Mouse (Mus musculus) stomach, postnatal 0 days (tissue): ENCODE results near the gene Ubash3a. TPM values are rescaled to one million over a fixed set of nuclear protein-coding genes. Genes with fewer than 3 reads are reported as not detected.

ENCODE experiments used
- ATAC-seq: fragments of 200-750 bp; cut with Nextera tagmentation; 2 replicates; pipeline ENCODE4 v1.8.0; 2017; ENCODE audit not compliant: low FRiP score, low TSS enrichment
- DNase-seq: peaks from one replicate; pipeline ENCODE4 v3.0.0-alpha.2; 2016; ENCODE audit warnings: low spot score
- H3K27ac ChIP-seq: fragments of 300-500 bp; sonication (generic); replicated peaks from 2 replicates; pipeline ENCODE4 v1.5.1; 2014; ENCODE audit warnings: mild to moderate bottlenecking, control low read depth
- H3K27me3 ChIP-seq: fragments of 300-500 bp; sonication (generic); 2 replicates; pipeline ENCODE4 v1.6.1; 2014; ENCODE audit warnings: low read length; ENCODE audit not compliant: control insufficient read depth, insufficient read depth
- H3K36me3 ChIP-seq: fragments of 300-500 bp; sonication (generic); 2 replicates; pipeline ENCODE4 v1.6.1; 2014; ENCODE audit warnings: low read length, mixed read lengths; ENCODE audit not compliant: control insufficient read depth, insufficient read depth
- H3K4me1 ChIP-seq: fragments of 300-500 bp; sonication (generic); replicated peaks from 2 replicates; pipeline ENCODE4 v1.6.1; 2014; ENCODE audit warnings: antibody characterized with exemption; ENCODE audit not compliant: control insufficient read depth, insufficient read depth
- H3K4me2 ChIP-seq: fragments of 300-500 bp; sonication (generic); replicated peaks from 2 replicates; pipeline ENCODE4 v1.6.1; 2014; ENCODE audit warnings: low read depth, mild to moderate bottlenecking, control low read depth, moderate library complexity
- H3K4me3 ChIP-seq: fragments of 300-500 bp; sonication (generic); 2 replicates; pipeline ENCODE4 v1.5.1; 2014; ENCODE audit warnings: low read depth, low read length, control low read depth
- H3K9ac ChIP-seq: fragments of 300-500 bp; sonication (generic); 2 replicates; pipeline ENCODE4 v1.6.1; 2014; ENCODE audit warnings: mild to moderate bottlenecking, low read length, control low read depth, mixed read lengths
- H3K9me3 ChIP-seq: fragments of 300-500 bp; sonication (generic); 2 replicates; pipeline ENCODE4 v1.6.1; 2016; ENCODE audit warnings: low read length; ENCODE audit not compliant: control insufficient read depth
- CTCF ChIP-seq: IDR thresholded peaks from 2 replicates; pipeline ENCODE4 v1.5.1; 2016; ENCODE audit warnings: antibody characterized with exemption, low read depth, mild to moderate bottlenecking, moderate library complexity
- EP300 ChIP-seq: optimal IDR thresholded peaks from 2 replicates; pipeline ENCODE3; 2016; ENCODE audit warnings: antibody characterized with exemption
- WGBS: fragments of 180-500 bp; shearing (Covaris S2); extraction: QIAGEN DNeasy Blood & Tissue Kit; methylation state at CpG from one replicate; pipeline ENCODE4 v1.1.7; 2014; 5-methylcytosine and 5-hydroxymethylcytosine counted together
- polyA plus RNA-seq: library from polyadenylated mRNA; unstranded; fragments of >200 nt; fragmentation: Nextera tagmentation; extraction: Ambion mirVana; gene quantifications from 2 replicates; pipeline ENCODE4 v1.2.1, GENCODE M21; 2015

The Ubash3a gene
- polyA plus RNA-seq = 0.13 and 0.18 TPM in 2 replicates

DNA sequence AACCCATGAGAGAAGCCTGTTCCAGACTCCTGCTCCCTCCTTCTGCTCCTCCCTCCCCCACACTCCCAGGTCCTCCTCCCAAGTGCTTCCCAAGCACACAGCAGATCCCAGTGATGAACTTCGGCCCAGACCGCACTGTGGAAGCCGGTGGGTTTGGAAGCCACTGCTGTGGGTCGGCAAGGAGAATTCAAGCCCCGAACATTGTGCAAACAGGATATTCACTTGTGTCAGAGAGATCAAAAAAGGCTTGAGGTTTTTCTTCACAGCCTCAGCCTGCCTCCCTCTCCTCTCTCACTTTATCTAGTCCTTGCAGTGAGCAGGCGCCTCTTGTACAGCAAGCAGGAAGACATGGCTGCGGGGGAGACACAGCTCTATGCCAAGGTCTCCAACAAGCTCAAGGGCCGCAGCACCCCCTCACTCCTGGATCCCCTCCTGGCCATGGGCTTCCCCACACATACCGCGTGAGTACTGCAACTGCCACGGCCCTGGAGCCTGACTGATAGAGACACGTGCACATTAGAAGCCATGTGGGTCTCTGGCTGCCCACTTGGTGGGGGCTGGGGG is at the start of gene Ubash3a:
Gene Ubash3a (plus strand): TSS at position 103 of the 564 bp plus-strand sequence.
- no peak within 1 kb of the TSS for H3K4me3 ChIP-seq
- ATAC-seq (no peak), DNase-seq (no peak)
- 57% methylated on average over 12 of the region's 12 CpGs for WGBS
- H3K9me3 ChIP-seq = no peaks in the 10 kb centered on the region
- H3K4me1 ChIP-seq = no peaks in the 10 kb centered on the region
- H3K36me3 ChIP-seq = no peaks in the 10 kb centered on the region
- H3K27ac ChIP-seq = no peak within 1 kb of the TSS
- no peak within 1 kb of the TSS for H3K4me2 ChIP-seq
- H3K27me3 ChIP-seq = no peaks in the 10 kb centered on the region
- no peak within 1 kb of the TSS for H3K9ac ChIP-seq
- no peak for TF ChIP-seq EP300
- TF ChIP-seq CTCF = no peak

DNA sequence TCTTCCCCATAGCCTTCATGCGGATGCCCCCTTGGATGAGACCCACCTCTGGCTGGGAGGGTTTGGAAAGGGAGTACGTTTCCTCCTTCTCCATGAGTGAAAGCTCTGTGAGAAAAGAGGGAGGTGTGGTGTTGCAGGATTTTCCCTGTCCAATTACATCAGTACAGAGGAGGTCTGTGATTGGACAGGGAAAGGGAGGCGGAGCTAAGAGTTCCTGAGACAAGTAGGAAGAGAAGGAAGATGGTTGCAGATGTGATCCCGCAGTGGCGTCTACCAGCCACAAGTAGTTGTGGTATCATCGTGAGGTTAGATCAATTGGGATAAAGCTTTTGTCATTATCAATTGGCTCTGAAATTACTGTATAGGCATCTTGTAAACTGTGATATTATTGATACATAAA is 49.8 kb upstream of the Ubash3a start:
- no peaks in the 10 kb centered on the region for H3K9me3 ChIP-seq
- H3K4me3 ChIP-seq = no peak overlapping the region
- ATAC-seq (no peak), DNase-seq (no peak)
- WGBS = 77% methylated on average over 6 of the region's 6 CpGs
- H3K36me3 ChIP-seq = no peaks in the 10 kb centered on the region
- H3K27me3 ChIP-seq = no peaks in the 10 kb centered on the region
- H3K9ac ChIP-seq = no peak overlapping the region
- no peak overlapping the region for H3K4me2 ChIP-seq
- TF ChIP-seq CTCF = no peak
- TF ChIP-seq EP300 = no peak
- H3K4me1 ChIP-seq = no peaks in the 10 kb centered on the region
- no peak overlapping the region for H3K27ac ChIP-seq

DNA sequence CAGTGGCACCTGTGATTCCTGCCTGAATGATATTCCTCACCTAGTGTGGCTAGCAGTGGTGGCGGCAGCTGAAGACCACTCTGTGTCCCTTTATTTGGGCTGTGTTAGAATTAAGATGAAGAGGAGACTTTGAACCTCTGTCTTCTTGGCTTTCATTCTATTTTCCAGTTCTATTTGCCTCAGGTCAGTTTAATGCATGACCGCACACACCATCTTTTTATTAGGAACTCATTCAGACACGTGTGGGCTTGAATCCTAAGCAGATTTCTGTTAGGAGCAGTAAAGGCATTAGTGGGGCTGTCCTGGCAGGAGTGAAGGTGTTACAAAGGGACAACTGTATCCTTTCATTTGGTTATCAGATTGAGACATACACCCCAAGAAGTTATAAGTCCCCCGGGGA is 47.4 kb upstream of the Ubash3a start:
- WGBS = 77% methylated on average over 4 of the region's 4 CpGs

DNA sequence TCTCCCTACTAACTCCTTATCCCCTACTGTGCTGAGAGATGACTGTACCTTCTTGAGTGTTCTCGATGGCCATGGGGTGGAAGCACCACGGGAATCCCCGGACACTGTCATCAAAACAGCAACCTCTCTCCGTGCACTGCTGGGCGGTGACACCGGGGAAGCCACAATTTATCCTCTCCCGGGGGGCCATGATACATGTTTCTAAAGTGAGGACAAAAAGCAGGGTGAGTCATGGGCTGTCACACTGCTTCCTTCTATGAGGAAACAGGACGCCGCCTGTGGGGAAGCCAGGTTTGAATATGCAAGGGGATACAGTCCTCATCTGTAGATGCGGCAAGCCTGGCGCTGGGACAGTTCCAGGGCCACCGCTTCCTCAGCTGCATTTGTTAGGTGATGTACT is 45.1 kb upstream of the Ubash3a start:
- no peaks in the 10 kb centered on the region for H3K4me1 ChIP-seq
- ATAC-seq = peak; percentile 16
- peak; percentile 63 for DNase-seq
- H3K27me3 ChIP-seq = no peaks in the 10 kb centered on the region
- no peak overlapping the region for H3K4me3 ChIP-seq
- H3K27ac ChIP-seq = peak overlapping the region; percentile 24; the same call in 1 of the 2 replicates
- peak overlapping the region; percentile 19; the same call in 1 of the 2 replicates for H3K4me2 ChIP-seq
- H3K9ac ChIP-seq = no peak overlapping the region
- TF ChIP-seq EP300 (no peak), CTCF (no peak)
- WGBS = 69% methylated on average over 12 of the region's 12 CpGs
- no peaks in the 10 kb centered on the region for H3K9me3 ChIP-seq
- H3K36me3 ChIP-seq = no peaks in the 10 kb centered on the region

More for the DNA sequence above, 47.4 kb upstream of the Ubash3a start:
- DNase-seq = no peak
- no peaks in the 10 kb centered on the region for H3K27me3 ChIP-seq
- H3K4me3 ChIP-seq = no peak overlapping the region
- no peaks in the 10 kb centered on the region for H3K4me1 ChIP-seq
- no peak overlapping the region for H3K9ac ChIP-seq
- TF ChIP-seq EP300 (no peak), CTCF (no peak)
- ATAC-seq = peak; percentile 4
- H3K27ac ChIP-seq = no peak overlapping the region
- H3K36me3 ChIP-seq = no peaks in the 10 kb centered on the region
- no peak overlapping the region for H3K4me2 ChIP-seq
- H3K9me3 ChIP-seq = no peaks in the 10 kb centered on the region

DNA sequence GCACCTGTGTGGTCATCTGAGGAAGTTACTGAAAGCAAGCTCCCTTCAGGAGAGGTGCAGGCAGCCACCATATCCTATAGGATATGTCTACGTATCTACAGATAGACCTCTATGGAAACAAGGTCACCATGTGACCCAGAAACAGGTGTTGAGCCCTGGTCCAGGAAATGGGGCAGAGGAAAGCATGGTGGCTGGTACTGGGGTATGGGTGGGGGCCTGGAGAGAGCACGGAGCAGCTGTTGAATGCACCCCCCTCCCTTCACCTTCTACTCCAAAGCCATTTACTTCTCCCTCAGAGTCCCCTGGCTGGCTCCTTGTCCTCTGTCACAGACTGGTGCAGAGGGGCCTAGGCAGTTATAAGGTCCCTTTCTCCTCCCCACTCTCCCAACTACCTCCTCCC is 43.9 kb upstream of the Ubash3a start:
- H3K4me2 ChIP-seq = peak overlapping the region; percentile 29; the same call in 1 of the 2 replicates
- no peaks in the 10 kb centered on the region for H3K4me1 ChIP-seq
- peak overlapping the region; percentile 41 for H3K9ac ChIP-seq
- TF ChIP-seq CTCF (no peak), EP300 (no peak)
- H3K36me3 ChIP-seq = no peaks in the 10 kb centered on the region
- DNase-seq (no peak), ATAC-seq (no peak)
- peak overlapping the region; percentile 79 for H3K27ac ChIP-seq
- no peaks in the 10 kb centered on the region for H3K27me3 ChIP-seq
- 73% methylated on average over 2 of the region's 2 CpGs for WGBS
- no peaks in the 10 kb centered on the region for H3K9me3 ChIP-seq
- H3K4me3 ChIP-seq = peak overlapping the region; percentile 18; the same call in 1 of the 2 replicates

DNA sequence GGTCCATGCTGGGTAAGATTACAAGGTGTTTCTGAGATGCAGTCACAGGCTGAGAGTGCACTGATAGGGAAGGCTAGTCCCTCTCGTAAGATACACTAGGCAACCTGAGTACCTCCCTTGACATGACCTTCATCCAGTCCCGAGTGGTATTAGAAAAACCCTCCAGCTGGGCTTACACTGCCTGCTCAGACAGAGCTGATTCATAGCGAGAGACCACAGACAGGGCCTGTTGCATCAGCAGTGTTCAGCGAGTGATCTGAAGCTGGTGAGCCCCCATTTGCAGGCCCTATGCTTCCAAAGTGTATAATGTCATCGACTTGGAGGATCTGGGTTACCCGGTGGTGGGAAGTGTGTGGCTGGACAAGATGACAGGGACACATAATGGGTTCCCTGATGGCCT is 42.5 kb upstream of the Ubash3a start, which contains the start of gene Tff1:
Gene Tff1 (minus strand): TSS at position 151 of the 400 bp plus-strand sequence.
- TF ChIP-seq CTCF (no peak), EP300 (no peak)
- no peaks in the 10 kb centered on the region for H3K27me3 ChIP-seq
- H3K36me3 ChIP-seq = no peaks in the 10 kb centered on the region
- no peaks in the 10 kb centered on the region for H3K4me1 ChIP-seq
- H3K4me3 ChIP-seq = peak within 1 kb of the TSS; percentile 18
- peak within 1 kb of the TSS; percentile 41; the same call in 1 of the 2 replicates for H3K9ac ChIP-seq
- peak within 1 kb of the TSS; percentile 79 for H3K27ac ChIP-seq
- H3K9me3 ChIP-seq = no peaks in the 10 kb centered on the region
- H3K4me2 ChIP-seq = peak within 1 kb of the TSS; percentile 29; the same call in 1 of the 2 replicates
- WGBS = 73% methylated on average over 6 of the region's 6 CpGs
- ATAC-seq (peak; percentile 45), DNase-seq (no peak)
